15 mouse cellular contexts compared by ENCODE assay signal in genomic region chr7:118798105-118798570, GRCm38 (mm10). TPM values are rescaled to one million over a fixed set of nuclear protein-coding genes. Genes with fewer than 3 reads are reported as not detected.
DNase-seq lines count a peak whose midpoint lies in the region; ATAC-seq and TF ChIP-seq lines count a peak whose summit lies in the region.
"Had no signal": no experiment of that assay in that cellular context is flagged by ENCODE, and none has a peak within 500 bp of the region (broad histone marks: within the 10 kb centered on the region; RNA-seq: fewer than 3 reads in every experiment).

No protein-coding gene starts in this region.

- no peaks in the 10 kb centered on the region for H3K27me3 ChIP-seq in heart, postnatal 0 days (ENCODE audit: control insufficient read depth, insufficient read depth, low read length)
- H3K27me3 ChIP-seq in heart, embryonic 12.5 days (replicated peaks): no peaks in the 10 kb centered on the region
- H3K27me3 ChIP-seq in hindbrain, embryonic 11.5 days (ENCODE audit: control insufficient read depth, insufficient read depth, low read length): no peaks in the 10 kb centered on the region
- H3K27me3 ChIP-seq: embryonic facial prominence, embryonic 12.5 days; forebrain, embryonic 13.5 days had no signal

- no peak overlapping the region for H3K9ac ChIP-seq in heart, postnatal 0 days (replicated peaks; ENCODE audit: low read depth, low read length)
- no peak overlapping the region for H3K9ac ChIP-seq in heart, embryonic 12.5 days
- H3K9ac ChIP-seq in hindbrain, embryonic 11.5 days (ENCODE audit: low read depth, low read length): no peak overlapping the region
- H3K9ac ChIP-seq: embryonic facial prominence, embryonic 12.5 days; forebrain, embryonic 13.5 days had no signal

- no peak overlapping the region for H3K4me2 ChIP-seq in heart, postnatal 0 days (ENCODE audit: low read depth, low read length)
- H3K4me2 ChIP-seq in heart, embryonic 12.5 days: no peak overlapping the region
- no peak overlapping the region for H3K4me2 ChIP-seq in hindbrain, embryonic 11.5 days (replicated peaks; ENCODE audit: low read depth, low read length)
- H3K4me2 ChIP-seq: embryonic facial prominence, embryonic 12.5 days; forebrain, embryonic 13.5 days had no signal

- H3K27ac ChIP-seq in heart, postnatal 0 days (ENCODE audit: low read depth): peak overlapping the region; percentile 11; the same call in 1 of the 2 replicates
- no peak overlapping the region for H3K27ac ChIP-seq in heart, embryonic 12.5 days (ENCODE audit: poor library complexity, severe bottlenecking)
- peak overlapping the region; percentile 91 for H3K27ac ChIP-seq in macrophage
- no peak overlapping the region for H3K27ac ChIP-seq in hindbrain, embryonic 11.5 days (ENCODE audit: low read depth, low read length)
- H3K27ac ChIP-seq: embryonic facial prominence, embryonic 12.5 days; forebrain, embryonic 13.5 days; kidney, postnatal 0 days; limb, embryonic 10.5 days; stomach, postnatal 0 days had no signal

- no peaks in the 10 kb centered on the region for H3K4me1 ChIP-seq in heart, postnatal 0 days (ENCODE audit: control insufficient read depth, insufficient read depth)
- H3K4me1 ChIP-seq in heart, embryonic 12.5 days (replicated peaks): no peaks in the 10 kb centered on the region
- H3K4me1 ChIP-seq in hindbrain, embryonic 11.5 days (replicated peaks; ENCODE audit: control insufficient read depth, insufficient read depth, low read length): no peaks in the 10 kb centered on the region; the same call in 1 of the 2 replicates
- H3K4me1 ChIP-seq: embryonic facial prominence, embryonic 12.5 days; forebrain, embryonic 13.5 days; limb, embryonic 10.5 days had no signal

- TF ChIP-seq EP300 in heart, postnatal 0 days (IDR thresholded peaks at IDR 0.05; ENCODE audit: low read depth): no peak

- no peak for DNase-seq in heart, postnatal 0 days (ENCODE audit: low spot score)
- peak; percentile 94 for DNase-seq in MEL-GATA-1-ER (ENCODE audit: extremely low read depth, low read depth)
- DNase-seq in spleen, adult 18-20 months: peak; percentile 15 to 51
- no peak for DNase-seq in hindbrain, embryonic 11.5 days (ENCODE audit: low spot score)
- no peak for DNase-seq in adrenal gland, postnatal 25 days
- DNase-seq in right cerebral cortex, adult 2 months (ENCODE audit: low spot score in 2 of 2): no peak
- DNase-seq: cerebellum, adult 2 months; gastrocnemius, postnatal 14 days had no signal

- H3K79me2 ChIP-seq in macrophage (ENCODE audit: inconsistent target): no peaks in the 10 kb centered on the region

- WGBS in heart, postnatal 0 days: 68% methylated on average over 6 of the region's 6 CpGs
- WGBS in heart, embryonic 12.5 days: 67% methylated on average over 6 of the region's 6 CpGs
- whole genome bisulfite sequencing in macrophage (ENCODE audit: missing documents): 2% methylated on average over 6 of the region's 6 CpGs
- 89% methylated on average over 6 of the region's 6 CpGs for WGBS in hindbrain, embryonic 11.5 days

- peaks cover 54% of the 10 kb centered on the region for H3K36me3 ChIP-seq in heart, postnatal 0 days (replicated peaks; ENCODE audit: control insufficient read depth, insufficient read depth, low read length)
- peaks cover 60% of the 10 kb centered on the region for H3K36me3 ChIP-seq in heart, embryonic 12.5 days
- H3K36me3 ChIP-seq in macrophage (ENCODE audit: inconsistent target): peaks cover 33% of the 10 kb centered on the region
- H3K36me3 ChIP-seq in hindbrain, embryonic 11.5 days (ENCODE audit: control insufficient read depth, insufficient read depth, low read length): no peaks in the 10 kb centered on the region

- H3K4me3 ChIP-seq in heart, postnatal 0 days (ENCODE audit: low read depth, low read length): no peak overlapping the region
- no peak overlapping the region for H3K4me3 ChIP-seq in heart, embryonic 12.5 days
- H3K4me3 ChIP-seq in macrophage (ENCODE audit: inconsistent target): peak overlapping the region; percentile 18
- H3K4me3 ChIP-seq in hindbrain, embryonic 11.5 days (ENCODE audit: low read depth, low read length): no peak overlapping the region
- H3K4me3 ChIP-seq: embryonic facial prominence, embryonic 12.5 days; forebrain, embryonic 13.5 days; limb, embryonic 10.5 days had no signal

- TF ChIP-seq CTCF in heart, postnatal 0 days (IDR thresholded peaks at IDR 0.05; ENCODE audit: low read depth): no peak

- ATAC-seq in heart, postnatal 0 days (ENCODE audit: insufficient read depth, low read depth): no peak
- no peak for ATAC-seq in heart, embryonic 12.5 days (ENCODE audit: insufficient number of reproducible peaks, low FRiP score)
- ATAC-seq in hindbrain, embryonic 11.5 days (ENCODE audit: low FRiP score): no peak
- ATAC-seq: forebrain, embryonic 13.5 days had no signal

- H3K9me3 ChIP-seq in heart, postnatal 0 days (replicated peaks; ENCODE audit: control insufficient read depth, low read length): no peaks in the 10 kb centered on the region
- H3K9me3 ChIP-seq in heart, embryonic 12.5 days (replicated peaks): no peaks in the 10 kb centered on the region
- H3K9me3 ChIP-seq in hindbrain, embryonic 11.5 days (ENCODE audit: control insufficient read depth, low read length): no peaks in the 10 kb centered on the region
- H3K9me3 ChIP-seq: embryonic facial prominence, embryonic 12.5 days; forebrain, embryonic 13.5 days; limb, embryonic 10.5 days had no signal

RNA-seq across cellular contexts. Expression of gene Iqck, which starts 57.4 kb away (rescaled TPM):
- 0.66 TPM in 1 of 2 replicates, not detected in the other for total RNA-seq in heart, postnatal 0 days (2014; rRNA removed; ENCODE audit: low replicate concordance)
- 0.67 and 0.84 TPM in 2 replicates for polyA plus RNA-seq in heart, postnatal 0 days (2015; fragmentation: Nextera tagmentation; extraction: Ambion mirVana)
- 1.1 and 1.5 TPM in 2 replicates for polyA plus RNA-seq in heart, embryonic 12.5 days (2016; fragmentation: Nextera tagmentation; extraction: Ambion mirVana)
- 10 to 100 TPM in 1 of 26 experiments, 1 to 10 TPM in 25; 1.0 to 11.0 (median 3.6) TPM for total RNA-seq in macrophage (2018; cell fraction: chromatin; rRNA removed)
- total RNA-seq in macrophage (2018; cell fraction: cytosol; rRNA removed): 1 to 10 TPM; 1.0 to 2.3 (median 1.9) TPM
- total RNA-seq in macrophage (2018; cell fraction: nucleus; rRNA removed): 1 to 10 TPM in 25 of 26 experiments, under 1 TPM in 1; 0.90 to 9.9 (median 2.1) TPM
- polyA plus RNA-seq in macrophage (2018): 1.2 to 2.7 TPM (median 1.6 TPM) in 3 replicates
- polyA plus RNA-seq in hindbrain, embryonic 11.5 days (2014; fragmentation: Nextera tagmentation; extraction: Ambion mirVana): 4.0 and 4.3 TPM in 2 replicates
- total RNA-seq in adrenal gland, postnatal 25 days (2021): 18.9 and 21.2 TPM in 2 replicates

RNA-seq across cellular contexts. Expression of gene Knop1, which starts 57.9 kb away (rescaled TPM):
- total RNA-seq in heart, postnatal 0 days (2014; rRNA removed; ENCODE audit: low replicate concordance): 11.9 and 20.0 TPM in 2 replicates
- polyA plus RNA-seq in heart, postnatal 0 days (2015; fragmentation: Nextera tagmentation; extraction: Ambion mirVana): 39.4 and 40.3 TPM in 2 replicates
- polyA plus RNA-seq in heart, embryonic 12.5 days (2016; fragmentation: Nextera tagmentation; extraction: Ambion mirVana): 63.5 and 65.6 TPM in 2 replicates
- 10 to 100 TPM; 14.1 to 78.9 (median 23.0) TPM for total RNA-seq in macrophage (2018; cell fraction: chromatin; rRNA removed)
- 10 to 100 TPM; 17.4 to 58.1 (median 30.5) TPM for total RNA-seq in macrophage (2018; cell fraction: cytosol; rRNA removed)
- 10 to 100 TPM; 14.0 to 67.0 (median 30.8) TPM for total RNA-seq in macrophage (2018; cell fraction: nucleus; rRNA removed)
- polyA plus RNA-seq in macrophage (2018): 29.4 to 58.4 TPM (median 42.2 TPM) in 3 replicates
- polyA plus RNA-seq in hindbrain, embryonic 11.5 days (2014; fragmentation: Nextera tagmentation; extraction: Ambion mirVana): 108 and 112 TPM in 2 replicates
- total RNA-seq in adrenal gland, postnatal 25 days (2021): 63.8 and 70.1 TPM in 2 replicates

RNA-seq across cellular contexts. Expression of gene Vps35l, which starts 58.1 kb away (rescaled TPM):
- total RNA-seq in heart, postnatal 0 days (2014; rRNA removed; ENCODE audit: low replicate concordance): 43.4 and 63.8 TPM in 2 replicates
- 39.7 and 41.0 TPM in 2 replicates for polyA plus RNA-seq in heart, postnatal 0 days (2015; fragmentation: Nextera tagmentation; extraction: Ambion mirVana)
- polyA plus RNA-seq in heart, embryonic 12.5 days (2016; fragmentation: Nextera tagmentation; extraction: Ambion mirVana): 55.7 and 55.8 TPM in 2 replicates
- 100 to 1,000 TPM; 109 to 369 (median 222) TPM for total RNA-seq in macrophage (2018; cell fraction: chromatin; rRNA removed)
- total RNA-seq in macrophage (2018; cell fraction: cytosol; rRNA removed): 100 to 1,000 TPM; 103 to 157 (median 135) TPM
- total RNA-seq in macrophage (2018; cell fraction: nucleus; rRNA removed): 100 to 1,000 TPM in 18 of 26 experiments, 10 to 100 TPM in 8; 80.9 to 206 (median 115) TPM
- polyA plus RNA-seq in macrophage (2018): 93.8 to 123 TPM (median 106 TPM) in 3 replicates
- 74.4 and 83.3 TPM in 2 replicates for polyA plus RNA-seq in hindbrain, embryonic 11.5 days (2014; fragmentation: Nextera tagmentation; extraction: Ambion mirVana)
- total RNA-seq in adrenal gland, postnatal 25 days (2021): 62.8 and 76.6 TPM in 2 replicates

Comparison
In these comparisons a context has a peak if more than half of its experiments do, and no peak if none do; other contexts are left out.
1. H3K27ac ChIP-seq: peak in heart, postnatal 0 days (single experiment) and macrophage (single experiment); none in heart, embryonic 12.5 days (single experiment) and hindbrain, embryonic 11.5 days (single experiment).
2. DNase-seq: peak in MEL-GATA-1-ER (single experiment) and spleen, adult 18-20 months (2 of 2); none in heart, postnatal 0 days (single experiment), hindbrain, embryonic 11.5 days (single experiment), adrenal gland, postnatal 25 days (single experiment) and right cerebral cortex, adult 2 months (0 of 2).